Mouse (Mus musculus) erythroblast, embryonic 14.5 days (primary cell): ENCODE data around the gene Kazald1. TPM values are rescaled to one million over a fixed set of nuclear protein-coding genes. Genes with fewer than 3 reads are reported as not detected.

ENCODE experiments used
- H3K27me3 ChIP-seq: 2 replicates; pipeline ENCODE4 v1.6.1; 2012; ENCODE audit warnings: inconsistent platforms; ENCODE audit not compliant: control insufficient read depth
- H3K36me3 ChIP-seq: 2 replicates; pipeline ENCODE4 v1.6.1; 2012; ENCODE audit warnings: mild to moderate bottlenecking, inconsistent platforms; ENCODE audit not compliant: control insufficient read depth
- H3K4me1 ChIP-seq: 2 replicates; pipeline ENCODE4 v1.6.1; 2012; ENCODE audit warnings: inconsistent platforms; ENCODE audit not compliant: control insufficient read depth
- H3K4me3 ChIP-seq: replicated peaks from 2 replicates; pipeline ENCODE3; 2012; ENCODE audit warnings: moderate library complexity, mild to moderate bottlenecking, inconsistent platforms
- H3K9me3 ChIP-seq: 2 replicates; pipeline ENCODE4 v1.6.1; 2012; ENCODE audit warnings: low read length, inconsistent platforms, mixed read lengths; ENCODE audit not compliant: control insufficient read depth
- GATA1 ChIP-seq: IDR thresholded peaks from 2 replicates; pipeline ENCODE4 v1.6.1; 2012; ENCODE audit warnings: low read length, inconsistent platforms, mixed read lengths
- TAL1 ChIP-seq: IDR thresholded peaks from 3 replicates; pipeline ENCODE4 v1.6.1; 2012; ENCODE audit warnings: low read length, inconsistent platforms, mixed read lengths
- polyA plus RNA-seq: library from polyadenylated mRNA; stranded (reverse); fragments of >175 nt; gene quantifications from 2 replicates; pipeline ENCODE4 v1.2.3, GENCODE M21; 2012

Gene Kazald1
- polyA plus RNA-seq, 1 experiment: not detected

DNA sequence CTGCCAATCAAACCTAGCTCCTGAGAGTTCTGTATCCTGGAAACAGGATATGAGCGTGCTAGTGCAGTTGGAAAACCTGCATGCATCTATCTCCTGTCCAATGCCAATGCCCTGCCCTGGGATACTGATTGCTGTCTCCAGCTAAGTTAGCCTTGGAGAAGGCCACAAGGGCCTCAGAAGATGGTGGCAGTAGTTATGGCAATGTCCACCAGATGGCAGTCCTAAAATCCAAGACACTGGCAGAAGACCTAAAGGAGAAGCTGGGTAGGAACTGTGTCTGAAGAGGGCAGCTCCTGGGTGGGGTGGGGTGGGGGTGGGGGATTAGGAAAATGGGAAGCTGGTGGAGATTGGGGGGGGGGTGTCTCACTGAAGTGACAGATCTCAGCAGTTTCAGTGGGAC, 41.8 kb downstream of the Kazald1 start:
- Histone ChIP-seq H3K27me3 (no peaks in the 10 kb centered on the region), H3K36me3 (no peaks in the 10 kb centered on the region), H3K4me3 (no peak overlapping the region), H3K9me3 (no peaks in the 10 kb centered on the region), H3K4me1 (no peaks in the 10 kb centered on the region)
- TF ChIP-seq GATA1 (no peak), TAL1 (no peak)

Other genes starting within 250 kb of the Kazald1 start
- 0.54 and 0.61 TPM in 2 replicates for gene Slf2, start 144.1 kb upstream of the Kazald1 start, polyA plus RNA-seq
- gene Sema4g, start 86.1 kb upstream of the Kazald1 start, polyA plus RNA-seq: 0.05 TPM in 2 replicates
- gene Twnk, start 69.6 kb upstream of the Kazald1 start, polyA plus RNA-seq: 0.17 and 0.29 TPM in 2 replicates
- gene Mrpl43, start 68.8 kb upstream of the Kazald1 start, polyA plus RNA-seq: 7.0 and 7.7 TPM in 2 replicates
- 0.29 and 0.33 TPM in 2 replicates for gene Lzts2, start 60.8 kb upstream of the Kazald1 start, polyA plus RNA-seq
- gene Pdzd7, start 29.5 kb upstream of the Kazald1 start, polyA plus RNA-seq: not detected in 2 replicates
- 0.08 and 0.11 TPM in 2 replicates for gene Sfxn3, start 27.7 kb upstream of the Kazald1 start, polyA plus RNA-seq
- gene Tlx1, start 75.4 kb downstream of the Kazald1 start, polyA plus RNA-seq: not detected in 2 replicates
- not detected in 2 replicates for gene Lbx1, start 160.6 kb downstream of the Kazald1 start, polyA plus RNA-seq